Mouse (Mus musculus) bone marrow, adult 2 months (tissue): ENCODE measurements at regions not wholly inside any gene's neighbourhood (a gene's known extent, or its start where the extent isn't known, plus 50 kb on each side); places are given as distances from the start of the nearest gene placed in this dataset.

Source experiments
- H3K27ac ChIP-seq: fragments of 200-500 bp; 2 replicates; pipeline ENCODE4 v1.5.1; 2012; ENCODE audit warnings: low read depth, mild to moderate bottlenecking, control low read depth, inconsistent platforms, low read length; ENCODE audit not compliant: control insufficient read depth, poor library complexity, insufficient read depth
- H3K4me1 ChIP-seq: fragments of 200-500 bp; 2 replicates; pipeline ENCODE4 v1.6.1; 2011; ENCODE audit warnings: low read length; ENCODE audit not compliant: control insufficient read depth, insufficient read depth
- H3K4me3 ChIP-seq: fragments of 200-500 bp; replicated peaks from 2 replicates; pipeline ENCODE3; 2011; ENCODE audit warnings: mild to moderate bottlenecking, low read depth, low read length, control low read depth; ENCODE audit not compliant: control insufficient read depth
- CTCF ChIP-seq: fragments of 200-500 bp; IDR thresholded peaks from 2 replicates; pipeline ENCODE4 v1.5.1; 2011; ENCODE audit warnings: low read length, control low read depth; ENCODE audit not compliant: control insufficient read depth, insufficient read depth
- POLR2A ChIP-seq: fragments of 200-500 bp; IDR thresholded peaks from 2 replicates; pipeline ENCODE4 v1.6.1; 2011; ENCODE audit warnings: low read depth, mild to moderate bottlenecking, control low read depth, low read length, borderline replicate concordance; ENCODE audit not compliant: control insufficient read depth
- WGBS: fragments of 180-500 bp; shearing (Covaris S2); methylation state at CpG from one replicate; pipeline ENCODE4 v1.1.7; 2018; 5-methylcytosine and 5-hydroxymethylcytosine counted together

GRCm38 (mm10) chr16:25067276-25068249, 219.1 kb upstream of the Tprg start:
- Histone ChIP-seq H3K4me3 (no peak overlapping the region), H3K4me1 (no peaks in the 10 kb centered on the region), H3K27ac (no peak overlapping the region)
- TF ChIP-seq CTCF (no peak), POLR2A (no peak)
- 47% methylated on average over 8 of the region's 8 CpGs for WGBS

GRCm38 (mm10) chr16:25080811-25081210, 205.8 kb upstream of the Tprg start:
- no peak for TF ChIP-seq POLR2A
- TF ChIP-seq CTCF, result no peak
- H3K4me1 ChIP-seq, result no peaks in the 10 kb centered on the region
- H3K4me3 ChIP-seq, result no peak overlapping the region
- H3K27ac ChIP-seq, result no peak overlapping the region
- WGBS, result 92% methylated on average over 6 of the region's 6 CpGs

- H3K27ac ChIP-seq, result no peak overlapping the region
- TF ChIP-seq POLR2A (no peak), CTCF (no peak)
- H3K4me1 ChIP-seq, result no peaks in the 10 kb centered on the region
- H3K4me3 ChIP-seq, result no peak overlapping the region
- 17% methylated on average over 1 of the region's 1 CpGs for WGBS
Observed at GRCm38 (mm10) chr16:25083729-25084128, 202.9 kb upstream of the Tprg start.

DNA sequence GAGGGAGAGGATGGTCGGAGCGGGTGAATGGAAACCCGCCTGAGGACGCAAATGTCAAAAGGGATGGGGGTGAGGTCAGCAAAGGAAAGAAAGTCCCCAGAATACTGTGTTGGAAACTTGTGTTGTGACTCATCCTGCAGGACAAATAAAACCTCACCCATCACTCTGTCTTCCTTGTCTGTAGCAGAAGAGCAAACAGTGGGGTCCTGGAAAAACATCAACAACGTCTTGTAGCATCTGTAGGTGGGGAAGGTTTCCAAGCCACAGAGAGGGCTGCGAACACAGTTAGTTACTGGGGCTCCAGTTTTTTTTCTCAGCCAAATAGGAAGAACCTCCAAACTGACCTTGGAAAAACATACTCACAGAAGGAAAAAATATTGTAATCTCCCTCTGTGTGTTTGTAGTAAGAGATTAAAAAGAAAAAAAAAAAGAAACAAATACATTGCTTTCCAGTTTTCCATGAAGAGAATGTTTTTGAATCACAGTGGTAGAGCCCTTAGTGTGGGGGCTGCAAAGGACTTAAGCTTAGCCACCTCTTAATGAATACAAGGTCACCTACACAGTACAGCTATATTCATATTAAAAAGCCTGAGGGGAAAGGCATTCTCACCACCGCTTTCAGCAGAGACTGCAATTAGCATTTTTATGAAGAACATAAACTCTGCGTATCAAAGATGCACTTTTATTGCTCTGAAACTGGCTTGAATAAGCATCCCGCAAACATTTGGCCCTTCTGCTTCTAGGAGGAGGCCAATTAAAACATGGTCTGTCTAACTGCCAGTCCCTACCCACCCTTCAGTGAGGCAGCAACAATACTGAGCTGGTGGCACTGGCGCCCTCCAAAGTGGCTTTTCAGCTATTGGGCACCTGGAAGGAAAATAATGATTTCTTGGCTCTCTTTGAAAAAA, 198.6 kb upstream of the Tprg start:
- no peak overlapping the region for H3K27ac ChIP-seq
- no peak overlapping the region for H3K4me3 ChIP-seq
- WGBS, result 86% methylated on average over 10 of the region's 10 CpGs
- TF ChIP-seq POLR2A (no peak), CTCF (no peak)
- H3K4me1 ChIP-seq, result no peaks in the 10 kb centered on the region

GRCm38 (mm10) chr16:25088649-25089019, 198.0 kb upstream of the Tprg start:
- Histone ChIP-seq H3K4me3 (no peak overlapping the region), H3K27ac (no peak overlapping the region), H3K4me1 (no peaks in the 10 kb centered on the region)
- TF ChIP-seq POLR2A (no peak), CTCF (no peak)
- WGBS, result 87% methylated on average over 2 of the region's 2 CpGs

DNA sequence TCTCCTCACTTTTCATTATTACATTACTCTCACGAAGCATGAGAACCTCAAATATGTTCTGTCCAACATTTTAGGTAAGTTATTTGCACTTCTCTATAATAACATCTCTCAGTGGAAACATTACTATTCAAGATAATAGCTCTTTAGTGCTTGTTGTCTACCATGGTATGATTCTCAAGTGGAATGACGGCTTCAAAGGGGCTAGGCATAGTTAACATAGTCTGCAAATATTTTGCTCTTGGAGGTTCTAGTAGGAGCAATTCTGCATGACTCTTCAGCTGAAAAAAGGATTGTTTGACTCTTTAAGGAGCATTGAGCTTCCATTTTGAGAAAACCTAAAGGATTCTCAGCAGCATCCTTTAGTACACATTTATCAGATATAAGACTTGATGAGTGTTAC, 182.5 kb upstream of the Tprg start:
- TF ChIP-seq POLR2A (no peak), CTCF (no peak)
- Histone ChIP-seq H3K27ac (no peak overlapping the region), H3K4me3 (no peak overlapping the region), H3K4me1 (no peaks in the 10 kb centered on the region)
- 88% methylated on average over 2 of the region's 2 CpGs for WGBS

GRCm38 (mm10) chr16:25104603-25105002, 182.0 kb upstream of the Tprg start:
- no peak overlapping the region for H3K4me3 ChIP-seq
- no peak for TF ChIP-seq CTCF
- no peak for TF ChIP-seq POLR2A
- 70% methylated on average over 2 of the region's 2 CpGs for WGBS
- H3K4me1 ChIP-seq, result no peaks in the 10 kb centered on the region
- no peak overlapping the region for H3K27ac ChIP-seq

- WGBS, result 4% methylated on average over 4 of the region's 4 CpGs
- H3K27ac ChIP-seq, result no peak overlapping the region
- no peaks in the 10 kb centered on the region for H3K4me1 ChIP-seq
- no peak overlapping the region for H3K4me3 ChIP-seq
- TF ChIP-seq CTCF (no peak), POLR2A (no peak)
Observed at GRCm38 (mm10) chr16:25140164-25140563, 146.5 kb upstream of the Tprg start.
